Mouse (Mus musculus) testis, postnatal 10 days (tissue): ENCODE data around the gene Il11ra1.
A peak's percentile ranks its signal among the peaks of the same experiment; 100 is the strongest.
"Not testable (repeated sequence)": the region's sequence is repeated elsewhere in the genome, so short reads cannot be mapped to it uniquely, and the experiment has no call there.

Experiments
- DNase-seq: peaks from one replicate; pipeline ENCODE4 v3.0.0; 2021; ENCODE audit warnings: low spot score

The Il11ra1 gene

DNA sequence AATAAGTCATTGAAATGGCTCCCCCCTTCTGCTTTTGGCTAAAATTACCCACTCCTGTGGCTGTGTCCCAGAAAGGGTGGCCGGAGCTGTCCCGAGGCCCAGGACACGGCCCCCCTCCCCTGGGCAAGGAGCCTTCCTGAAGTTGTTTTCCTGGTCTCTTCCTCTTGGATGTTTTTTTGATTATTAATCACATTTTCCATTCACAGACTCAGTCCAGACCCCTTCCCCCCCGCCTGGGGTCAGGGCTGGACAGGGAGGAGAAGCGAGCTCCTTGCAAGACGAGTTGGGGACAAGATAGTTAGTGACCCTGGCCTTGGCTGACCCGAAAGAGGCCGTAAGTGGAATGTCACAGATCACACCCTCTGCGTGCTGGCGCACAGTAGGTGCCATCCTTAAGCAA lies at the start of gene Il11ra1:
Il11ra1 (plus strand) TSS at position 207 of the 400 bp plus-strand sequence.
- DNase-seq, result not testable (repeated sequence)

DNA sequence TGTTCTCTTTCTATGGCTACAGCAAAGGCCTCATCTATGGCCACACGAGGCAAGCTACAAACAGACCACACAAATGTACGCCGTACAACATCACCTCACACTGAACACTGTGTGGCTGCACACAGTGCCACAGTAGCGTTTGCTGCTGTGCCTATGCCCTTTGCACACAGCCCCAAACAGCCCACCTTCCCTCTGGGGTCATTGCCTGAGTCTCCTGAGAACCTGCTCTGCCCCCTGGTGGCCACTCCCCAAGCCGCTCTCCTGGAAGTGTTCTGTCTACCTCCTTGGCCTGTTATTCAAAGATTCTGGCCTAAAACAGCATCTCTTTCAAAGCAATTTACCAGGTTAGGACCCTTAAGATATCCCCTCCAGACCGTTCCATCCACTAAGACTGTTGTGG lies 46.5 kb upstream of the Il11ra1 start:
- peak; percentile 89 for DNase-seq

DNA sequence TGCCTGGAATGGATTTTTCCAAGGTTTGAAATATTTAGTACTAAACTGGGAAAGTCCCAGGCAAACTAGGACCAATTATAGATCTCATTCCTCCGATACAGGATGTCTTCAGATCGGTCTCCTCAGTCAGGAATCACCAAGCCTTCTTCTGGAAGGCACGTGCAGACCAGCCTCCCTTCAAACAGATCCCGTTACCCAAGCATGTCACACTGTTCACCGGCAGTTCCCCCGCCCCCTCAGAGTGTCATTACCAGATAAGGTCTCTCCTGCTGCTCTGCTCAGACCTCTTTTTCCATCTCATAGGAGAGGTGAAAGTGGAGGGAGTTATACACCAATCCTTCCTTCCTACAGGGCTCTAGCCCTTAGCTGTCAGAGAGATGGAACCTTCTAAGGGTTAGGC lies 46.1 kb upstream of the Il11ra1 start:
- no peak for DNase-seq

DNA sequence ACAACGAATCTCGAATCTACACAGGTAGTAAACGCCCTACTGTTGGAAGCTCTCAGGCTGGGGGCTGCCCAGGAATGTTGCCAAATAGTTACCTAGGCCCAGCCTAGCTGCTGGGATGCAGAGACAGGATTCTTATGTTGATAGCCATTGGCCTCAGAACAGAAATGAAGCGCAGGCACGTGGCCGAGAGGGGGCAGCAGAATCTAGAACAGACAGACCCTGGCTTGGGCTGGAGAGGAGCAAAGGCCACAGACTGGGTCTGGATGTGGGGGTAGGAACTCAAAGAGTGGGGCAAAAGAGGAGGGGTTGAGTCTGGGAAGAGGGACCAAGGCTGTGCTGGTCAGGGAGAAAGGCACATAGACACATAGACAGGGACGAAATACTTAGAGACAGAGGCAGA lies 45.6 kb upstream of the Il11ra1 start:
- DNase-seq, result peak; percentile 79

DNA sequence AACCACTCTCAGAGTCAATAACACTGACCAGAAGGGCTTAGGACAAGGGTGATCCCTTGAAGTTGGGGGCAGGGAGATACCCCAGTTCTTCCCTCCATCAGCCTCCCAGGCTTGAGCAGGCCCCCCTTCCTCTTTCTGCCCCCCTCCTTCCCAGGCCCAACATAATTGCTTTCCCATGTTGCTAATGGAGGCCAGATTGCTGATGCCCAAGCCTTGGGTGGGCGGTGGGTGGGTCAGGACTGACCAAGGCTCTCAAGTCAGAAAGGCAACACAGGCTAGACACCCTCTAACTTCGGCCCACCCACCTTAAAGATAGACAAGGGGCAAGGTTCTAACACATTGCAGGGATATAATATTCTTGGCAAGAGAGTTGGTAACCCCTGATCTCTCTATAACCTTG lies 44.3 kb upstream of the Il11ra1 start:
- DNase-seq, result no peak

- DNase-seq, result no peak
Observed at GRCm38 (mm10) chr4:41658566-41659384, 41.0 kb upstream of the Il11ra1 start.

DNA sequence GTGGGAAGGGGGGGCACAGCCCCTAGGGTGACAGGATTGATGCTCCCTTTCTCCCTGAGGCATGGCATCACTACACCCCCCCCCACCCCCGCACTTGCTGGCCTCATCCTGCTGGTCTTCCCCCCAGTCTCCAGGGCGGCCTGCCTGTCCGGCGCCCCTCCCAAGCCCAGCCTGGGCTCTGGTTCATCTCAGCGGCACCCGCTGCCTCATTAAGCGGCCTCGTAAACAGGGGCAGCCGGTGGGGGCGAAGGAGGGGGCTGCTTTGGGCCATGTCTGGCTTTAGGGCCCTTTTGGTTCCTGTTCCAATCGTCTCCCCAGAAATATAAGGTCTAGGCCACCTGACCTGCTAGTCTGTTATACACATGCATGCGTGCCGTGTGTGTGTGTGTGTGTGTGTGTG lies 40.2 kb upstream of the Il11ra1 start:
- no peak for DNase-seq

GRCm38 (mm10) chr4:41660851-41661430 lies 38.8 kb upstream of the Il11ra1 start:
- peak; percentile 61 for DNase-seq

DNA sequence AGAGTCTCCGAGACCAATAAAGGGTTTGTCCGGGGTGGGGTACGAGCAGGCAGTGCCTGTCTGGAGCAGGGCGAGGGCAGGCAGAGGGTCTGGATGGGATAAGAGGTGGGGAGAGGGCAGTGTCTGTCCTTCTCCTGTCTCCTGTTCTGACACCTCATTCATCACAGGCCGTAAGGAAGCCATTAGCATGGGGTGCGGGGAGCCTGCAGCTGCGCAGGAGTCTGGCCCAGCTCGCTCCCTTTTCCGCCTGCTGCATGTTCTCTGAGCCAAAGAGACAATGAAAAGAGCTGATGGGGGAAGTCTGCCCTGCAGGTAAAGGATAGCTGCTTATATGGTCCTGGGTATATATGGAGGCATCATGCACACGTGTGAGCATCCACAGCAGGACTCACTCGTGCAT lies 37.1 kb upstream of the Il11ra1 start:
- DNase-seq, result no peak

DNA sequence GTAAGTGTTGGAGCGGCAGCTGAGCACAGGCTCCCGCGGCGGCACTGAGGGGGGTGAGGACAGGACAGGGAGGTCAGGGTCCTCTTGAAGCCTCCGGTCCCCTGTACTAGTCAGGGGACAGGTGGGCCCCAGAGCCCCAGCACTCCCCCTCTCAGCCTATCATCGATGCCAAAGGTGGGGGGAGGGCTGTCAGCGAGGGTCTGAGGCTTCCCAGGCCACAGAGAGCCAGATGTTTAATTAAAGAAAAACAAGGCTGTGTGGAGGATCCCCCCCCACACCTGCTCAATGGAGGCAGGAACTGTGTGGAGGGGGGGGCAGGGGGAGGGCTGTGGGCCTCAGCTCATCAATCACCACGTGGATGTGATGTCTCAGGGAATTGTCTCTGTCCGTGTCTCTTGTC lies 36.2 kb upstream of the Il11ra1 start:
- no peak for DNase-seq

DNA sequence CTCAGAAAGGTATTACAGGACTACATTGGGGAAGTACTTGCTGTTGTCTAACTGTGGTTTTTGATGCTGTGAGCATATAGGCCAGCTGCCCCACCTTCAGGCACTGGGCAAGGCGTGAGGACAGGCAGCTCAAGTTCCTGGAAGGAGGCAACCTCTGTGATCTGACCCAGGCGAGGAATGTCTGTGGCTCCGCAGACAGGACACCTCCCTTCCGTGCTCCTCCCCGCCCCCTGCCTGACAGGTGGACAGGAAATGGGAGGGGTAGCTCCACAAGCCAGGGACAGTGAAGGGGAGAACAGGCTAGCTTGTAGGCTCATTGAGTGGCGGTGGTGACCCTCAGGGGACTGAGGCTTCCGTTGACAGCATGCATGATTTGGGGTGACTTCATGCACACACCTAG lies 35.3 kb upstream of the Il11ra1 start:
- DNase-seq, result no peak

DNA sequence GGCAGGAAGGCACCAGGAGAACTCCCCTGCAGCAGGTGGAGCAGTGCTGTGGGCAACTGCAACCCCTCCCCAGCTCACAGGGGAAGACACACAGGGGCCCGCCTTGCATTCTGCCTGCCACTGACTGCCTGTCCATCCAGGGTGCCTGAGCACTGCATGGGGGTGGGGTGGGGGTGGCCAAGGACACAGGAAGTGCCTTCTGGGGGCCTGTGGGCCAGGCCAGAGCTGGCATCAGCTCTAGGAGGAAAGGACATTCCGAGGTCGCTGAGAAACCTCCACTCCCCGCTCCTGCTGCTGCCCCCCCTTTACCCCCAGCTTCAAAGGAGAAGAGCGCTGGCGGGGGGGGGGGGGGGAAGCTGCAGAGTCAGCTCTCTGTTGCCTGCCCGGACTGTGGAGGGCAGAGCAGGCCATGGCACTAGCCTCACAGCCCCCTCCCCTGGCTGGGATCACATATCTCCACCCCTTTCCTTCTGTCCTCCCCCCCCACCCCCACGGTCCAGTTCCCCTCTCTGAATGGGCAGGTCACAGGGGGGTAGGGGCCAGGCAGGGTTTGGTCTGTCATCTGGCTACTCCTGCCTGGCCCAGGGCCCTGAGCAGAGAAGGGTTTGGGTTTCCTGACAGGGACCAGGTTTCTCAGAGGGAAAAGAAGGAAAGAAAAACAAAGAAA lies 34.6 kb upstream of the Il11ra1 start:
- no peak for DNase-seq

DNA sequence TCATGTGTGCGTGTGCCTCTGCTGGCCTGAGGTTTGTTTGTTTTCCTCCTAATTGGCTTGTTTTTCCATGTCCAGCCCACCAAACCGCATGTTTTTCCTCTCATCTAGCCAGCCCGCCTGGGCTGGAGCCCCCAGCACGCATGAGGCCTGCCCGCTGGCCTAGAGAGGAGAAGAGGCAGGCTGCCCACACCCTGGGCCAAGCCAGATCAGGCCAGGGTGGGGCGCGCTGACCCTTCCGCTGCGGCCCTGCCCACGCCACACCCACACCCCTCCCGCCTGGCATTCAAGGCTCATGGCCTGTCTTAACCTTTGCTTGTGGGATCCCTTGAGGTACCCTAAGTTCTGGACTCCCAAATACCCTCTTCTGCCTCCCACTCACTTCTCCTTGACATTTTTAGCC lies 33.1 kb upstream of the Il11ra1 start:
- no peak for DNase-seq

DNA sequence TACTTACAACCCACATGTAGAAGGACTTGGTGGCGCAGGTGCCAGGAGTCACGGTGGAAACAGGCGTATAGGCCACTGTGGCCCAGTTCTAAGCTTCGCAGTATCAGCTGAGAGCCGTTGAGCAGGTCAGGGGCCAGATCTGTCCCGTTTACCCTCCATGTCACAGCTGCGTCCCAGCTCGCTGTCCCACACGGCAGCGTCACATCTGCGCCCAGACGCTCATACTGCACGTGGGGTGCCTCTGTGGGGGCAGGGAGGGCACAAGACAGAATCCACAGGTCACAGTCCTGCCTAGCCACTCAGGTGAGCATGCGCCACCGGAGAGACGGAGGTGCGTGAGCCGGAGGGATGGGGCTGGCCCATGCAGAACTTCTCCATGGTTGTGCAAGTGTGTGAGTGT lies 29.0 kb upstream of the Il11ra1 start:
- no peak for DNase-seq

DNA sequence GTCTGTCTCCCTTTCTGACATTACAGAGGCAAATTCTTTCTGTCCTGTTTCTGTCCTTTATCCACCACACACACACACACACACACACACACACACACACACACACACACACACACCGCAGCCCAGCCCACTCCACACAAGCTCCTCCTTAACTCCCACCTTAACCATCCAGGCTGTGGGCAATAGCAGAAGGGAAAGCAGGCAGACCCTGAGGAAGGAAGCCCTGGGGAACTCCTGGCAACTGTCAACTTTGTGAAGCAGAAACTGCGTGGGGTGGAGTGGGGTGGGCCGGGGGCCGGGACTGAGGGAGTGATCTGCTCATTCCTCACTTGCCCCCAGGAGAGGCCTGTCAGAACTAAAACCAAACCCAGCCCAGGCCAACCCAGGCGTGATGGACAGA lies 28.3 kb upstream of the Il11ra1 start:
- no peak for DNase-seq

- DNase-seq, result no peak
Observed at GRCm38 (mm10) chr4:41671963-41672480, 27.8 kb upstream of the Il11ra1 start.

GRCm38 (mm10) chr4:41672522-41672963 lies 27.2 kb upstream of the Il11ra1 start:
- no peak for DNase-seq

GRCm38 (mm10) chr4:41673186-41673585 lies 26.6 kb upstream of the Il11ra1 start:
- no peak for DNase-seq

GRCm38 (mm10) chr4:41676248-41677005 lies 23.4 kb upstream of the Il11ra1 start:
- DNase-seq, result no peak

- no peak for DNase-seq
Observed at GRCm38 (mm10) chr4:41677006-41677629, 22.7 kb upstream of the Il11ra1 start.

GRCm38 (mm10) chr4:41678863-41679262 lies 20.9 kb upstream of the Il11ra1 start:
- no peak for DNase-seq

DNA sequence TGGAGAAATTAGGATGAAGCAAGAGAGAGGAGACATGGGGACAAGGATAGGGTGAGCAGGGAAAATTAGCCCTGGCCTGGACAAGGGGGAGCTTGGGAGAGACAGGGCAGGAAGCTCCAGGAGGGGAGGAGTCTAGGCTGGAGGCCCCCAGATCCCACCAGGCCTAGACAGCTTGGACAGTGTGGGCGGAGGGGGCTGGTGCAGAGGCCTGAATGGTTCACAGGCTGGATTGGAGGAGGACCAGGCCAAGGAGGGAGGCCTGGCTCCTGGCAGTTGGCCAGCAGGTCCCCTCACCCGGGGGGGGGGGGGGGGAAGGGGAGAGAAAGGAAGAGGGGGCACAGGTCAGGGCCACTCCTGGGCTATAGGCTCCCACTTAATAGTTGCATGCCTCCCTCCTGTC lies 20.5 kb upstream of the Il11ra1 start:
- DNase-seq, result no peak
